Mouse (Mus musculus) thymus, postnatal 0 days (tissue): Measurements from ENCODE around the gene Syncrip. TPM values are rescaled to one million over a fixed set of nuclear protein-coding genes. Genes with fewer than 3 reads are reported as not detected.

Experiments used
- polyA plus RNA-seq: library from polyadenylated mRNA; unstranded; fragments of >200 nt; fragmentation: Nextera tagmentation; extraction: Ambion mirVana; gene quantifications from 2 replicates; pipeline ENCODE4 v1.2.1, GENCODE M21; 2015

The Syncrip gene
- polyA plus RNA-seq, 1 experiment from 2014 or later, result 114 TPM

Other genes with a start within 250 kb of the Syncrip start
- 1.2 and 1.5 TPM in 2 replicates for gene Nt5e, start 155.4 kb downstream of the Syncrip start, polyA plus RNA-seq
- gene Snx14, start 43.6 kb downstream of the Syncrip start, polyA plus RNA-seq, result 16.0 TPM in 2 replicates
- 0.45 TPM in 1 of 2 replicates, not detected in the other for gene Gm20537, start 26.0 kb downstream of the Syncrip start, polyA plus RNA-seq
- 8.4 and 10.4 TPM in 2 replicates for gene Zfp949, start 65.4 kb upstream of the Syncrip start, polyA plus RNA-seq
- 0.06 and 0.07 TPM in 2 replicates for gene Trim43a, start 98.3 kb upstream of the Syncrip start, polyA plus RNA-seq
- gene Mthfsl, start 237.7 kb upstream of the Syncrip start, polyA plus RNA-seq, result 51.0 and 57.9 TPM in 2 replicates
- 37.1 and 40.2 TPM in 2 replicates for gene Bcl2a1d, start 249.3 kb upstream of the Syncrip start, polyA plus RNA-seq